Mouse (Mus musculus): Measurements from ENCODE around the gene Lpcat2. TPM values are rescaled to one million over a fixed set of nuclear protein-coding genes. Genes with fewer than 3 reads are reported as not detected.

Gene Lpcat2
- total RNA-seq (2021) = under 1 TPM; 0.18 to 0.36 TPM
- long read RNA-seq, experiment 1 = 0 reads
- long read RNA-seq, experiment 2, partial matches to known transcripts = 0 of 1 reads
- long read RNA-seq, experiment 2, other reads (novel, unspliced or antisense) = 0 of 1 reads

DNA sequence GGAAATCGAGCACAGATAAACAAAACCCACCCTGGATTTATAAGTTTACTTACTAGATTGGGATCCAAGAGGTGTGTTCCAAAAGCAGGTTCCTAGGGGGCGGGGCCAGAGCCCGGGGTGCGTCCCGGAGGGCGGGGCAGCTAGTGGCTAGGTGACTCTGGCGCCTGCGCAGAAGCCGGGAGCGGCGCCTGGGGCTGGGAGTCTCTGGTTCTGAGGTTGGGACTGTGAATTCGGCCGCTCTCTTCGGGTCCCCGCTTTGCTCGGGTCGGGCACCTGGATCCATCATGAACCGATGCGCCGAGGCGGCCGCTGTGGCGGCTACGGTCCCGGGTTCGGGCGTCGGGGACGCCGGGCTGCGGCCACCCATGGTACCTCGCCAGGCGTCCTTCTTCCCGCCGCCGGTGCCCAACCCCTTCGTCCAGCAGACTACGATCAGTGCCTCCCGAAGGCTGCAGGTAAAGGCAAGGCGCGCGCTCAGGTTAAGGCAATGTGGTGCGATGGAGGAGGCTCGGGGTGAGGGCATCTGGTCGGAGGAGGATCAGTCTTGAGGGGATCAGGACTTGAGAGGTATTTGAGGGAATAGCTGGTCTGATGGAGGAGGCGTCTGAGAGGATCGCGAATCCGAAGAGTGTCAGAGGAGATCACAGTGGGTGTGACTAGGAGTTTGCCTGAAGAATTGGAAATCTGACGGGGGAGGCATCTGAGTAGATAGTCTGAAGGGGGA is at the start of gene Lpcat2:
Gene Lpcat2 (plus strand): TSS at position 169 of the 724 bp plus-strand sequence.
- DNase-seq (ENCODE audit: low spot score) = peak; percentile 33

DNA sequence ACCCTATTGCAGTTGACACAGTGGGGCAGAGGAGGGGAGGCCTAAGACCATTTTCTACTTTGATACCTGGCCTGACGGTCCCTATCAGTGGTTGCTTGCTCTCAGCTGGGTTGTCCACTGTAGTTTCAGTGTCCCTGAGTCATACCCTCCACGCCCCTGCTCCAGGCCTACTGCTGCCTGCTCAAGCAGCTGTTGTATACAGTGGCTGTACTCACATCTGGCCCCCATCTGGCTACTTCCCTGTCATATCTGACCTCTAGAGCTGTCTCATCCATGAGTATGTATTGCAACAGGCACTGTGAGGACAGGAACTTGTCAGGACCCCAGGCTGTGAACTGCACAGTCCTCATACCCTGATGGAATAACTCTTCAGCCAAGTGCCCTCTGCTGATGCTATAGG is 42.4 kb upstream of the Lpcat2 start:
- DNase-seq (ENCODE audit: low spot score) = no peak

DNA sequence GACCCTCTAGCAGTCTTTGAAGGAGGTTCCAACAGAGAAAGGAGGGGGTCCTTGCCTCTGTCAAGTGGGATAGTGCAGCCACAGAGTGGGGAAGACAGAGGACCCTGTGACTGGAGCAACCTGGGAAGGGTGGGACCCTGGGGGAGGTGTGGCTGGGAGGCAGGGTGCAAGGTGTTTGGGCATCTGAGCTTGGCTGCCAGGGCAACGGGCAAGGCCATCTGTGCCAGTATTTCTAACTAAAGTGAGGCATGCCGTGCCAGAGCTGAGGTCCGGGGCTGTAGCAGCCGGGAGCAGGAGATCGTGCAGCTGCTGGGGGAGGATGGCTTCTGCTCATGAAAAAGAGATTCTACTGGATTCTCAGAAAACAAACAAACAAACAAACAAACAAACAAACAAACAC is 39.5 kb upstream of the Lpcat2 start:
- no peak for DNase-seq (ENCODE audit: low spot score)

DNA sequence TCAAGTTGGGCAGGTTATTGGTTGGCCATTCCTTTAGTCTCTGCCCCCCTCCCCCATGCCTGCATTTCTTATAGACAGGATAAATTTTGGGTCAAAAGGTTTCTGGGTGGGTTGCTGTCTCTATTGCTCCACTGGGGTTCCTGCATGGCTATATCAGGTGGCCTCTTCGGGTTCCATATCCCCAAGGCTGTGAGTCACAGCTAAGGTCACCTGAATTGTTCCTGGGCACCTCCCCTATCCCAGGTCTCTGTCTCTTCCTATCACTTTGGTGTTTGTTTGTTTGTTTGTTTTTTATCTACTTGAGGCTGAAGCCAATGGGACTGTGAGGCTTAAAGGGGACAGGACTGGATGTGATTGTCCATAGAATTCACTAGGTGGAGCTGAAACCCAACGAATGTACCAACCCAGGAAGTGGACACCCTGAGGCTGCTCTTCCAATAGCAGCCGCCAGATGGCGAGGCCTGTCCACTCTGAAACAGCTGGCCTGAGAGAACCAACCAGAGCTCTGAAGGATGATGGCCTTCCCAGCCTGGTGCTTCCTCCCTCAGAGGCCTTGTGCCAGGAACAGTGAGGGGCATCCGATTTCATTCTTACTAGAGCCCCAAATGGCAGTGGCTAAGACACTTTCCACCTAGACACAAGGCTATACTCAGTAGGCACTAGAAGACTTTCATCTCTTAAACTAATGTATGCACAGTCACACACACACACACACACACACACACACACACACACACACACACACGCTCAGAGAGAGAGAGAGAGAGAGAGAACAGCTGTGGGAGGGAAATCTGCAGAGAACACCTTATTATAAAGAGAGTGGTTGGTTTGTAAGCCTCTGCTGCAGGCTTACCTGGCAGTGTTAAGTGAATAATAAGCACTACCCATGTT is 37.0 kb upstream of the Lpcat2 start:
- peak; percentile 92 for DNase-seq (ENCODE audit: low spot score)

DNA sequence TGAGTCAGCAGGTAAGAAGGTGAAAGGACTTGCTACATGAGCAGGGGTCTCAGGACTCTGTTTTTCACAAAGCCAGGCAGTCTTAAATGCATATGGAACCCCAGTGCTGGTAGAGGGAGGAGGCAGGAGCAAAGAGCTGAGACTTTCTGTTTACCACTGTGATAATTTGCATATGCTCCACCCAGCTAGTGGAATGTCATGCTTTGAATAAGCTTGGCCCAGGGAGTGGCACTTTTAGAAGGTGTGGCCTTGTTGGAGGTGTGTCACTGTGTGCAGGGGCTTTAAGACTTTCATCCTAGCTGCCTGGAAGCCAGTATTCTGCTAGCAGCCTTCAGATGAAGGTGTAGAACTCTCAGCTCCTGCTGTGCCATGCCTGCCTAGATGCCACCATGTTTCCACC is 34.0 kb upstream of the Lpcat2 start:
- DNase-seq (ENCODE audit: low spot score) = no peak

DNA sequence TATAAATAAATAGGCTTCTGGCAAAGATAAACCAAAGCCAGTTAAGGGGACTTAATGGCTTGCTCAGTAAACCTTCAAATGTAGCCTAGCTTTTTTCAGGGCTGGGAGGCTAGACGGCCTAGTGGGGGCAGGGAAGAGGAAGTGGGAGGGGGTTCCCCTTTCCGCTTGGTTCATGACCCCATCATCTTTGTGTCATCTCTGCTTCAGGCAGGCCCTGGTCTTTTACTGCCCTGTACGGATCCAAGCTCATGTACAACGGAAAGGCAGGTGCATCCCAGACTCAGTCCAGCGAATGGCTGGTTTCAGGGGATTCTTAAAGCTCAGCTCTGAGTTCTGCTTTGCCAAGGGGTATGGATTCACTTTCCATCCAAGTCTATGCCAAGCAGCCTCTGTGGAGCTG is 32.8 kb upstream of the Lpcat2 start:
- no peak for DNase-seq (ENCODE audit: low spot score)

DNA sequence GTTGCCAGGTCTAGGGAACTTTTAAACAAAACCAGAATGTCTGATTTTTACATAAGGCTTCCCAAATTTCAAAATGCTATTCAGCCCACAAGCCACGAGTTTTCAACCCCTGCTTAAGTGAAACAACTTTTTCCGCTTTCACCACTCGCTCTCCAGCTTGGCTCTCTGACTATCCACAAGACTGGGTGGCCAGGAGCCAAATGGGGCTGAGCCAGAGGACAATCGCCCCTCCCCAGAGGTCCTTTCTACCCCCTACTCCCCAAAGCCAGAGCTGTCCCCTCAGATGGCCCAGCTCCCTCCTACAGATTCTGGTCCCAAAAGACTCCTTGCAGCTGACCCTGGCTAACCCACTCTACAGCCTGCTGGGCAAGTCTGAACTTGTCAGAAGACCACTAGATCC is 29.1 kb upstream of the Lpcat2 start:
- DNase-seq (ENCODE audit: low spot score) = peak; percentile 43

DNA sequence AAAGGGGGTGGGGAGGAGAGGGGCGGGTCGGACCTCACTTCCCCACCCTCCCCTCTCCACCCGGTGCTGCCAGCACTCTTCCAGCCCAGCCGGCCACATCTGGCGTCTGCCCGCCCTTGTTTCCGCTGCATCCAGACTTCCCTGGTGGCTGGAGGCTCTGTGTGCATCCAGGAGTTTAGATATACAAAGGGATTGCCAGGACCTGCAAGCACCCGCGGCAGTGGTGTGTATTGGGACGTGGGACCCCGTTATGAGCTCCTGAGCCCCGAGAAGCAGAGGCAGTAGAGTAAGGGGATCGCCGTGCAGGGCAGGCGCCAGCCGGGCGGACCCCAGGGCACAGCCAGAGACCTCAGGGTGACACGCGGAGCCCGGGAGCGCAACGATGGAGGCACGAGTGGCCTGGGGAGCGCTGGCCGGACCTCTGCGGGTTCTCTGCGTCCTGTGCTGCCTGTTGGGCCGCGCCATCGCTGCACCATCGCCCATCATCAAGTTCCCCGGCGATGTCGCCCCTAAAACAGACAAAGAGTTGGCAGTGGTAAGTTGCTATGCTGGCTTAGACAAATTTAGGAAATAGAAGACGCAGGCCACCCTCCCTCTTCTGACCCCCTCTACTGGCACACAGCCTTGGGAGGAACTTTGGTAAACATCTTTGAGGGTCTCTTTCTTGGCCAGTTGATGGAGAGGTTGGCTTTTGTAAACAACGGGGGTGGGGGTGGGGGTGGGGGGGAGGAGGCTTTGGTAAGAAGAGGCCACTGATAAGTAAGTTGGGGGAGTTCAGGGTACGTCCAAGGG is 27.7 kb upstream of the Lpcat2 start, which contains the start of gene Mmp2:
Gene Mmp2 (plus strand): TSS at position 49 of the 792 bp plus-strand sequence.
- peak; percentile 63 for DNase-seq (ENCODE audit: low spot score)

DNA sequence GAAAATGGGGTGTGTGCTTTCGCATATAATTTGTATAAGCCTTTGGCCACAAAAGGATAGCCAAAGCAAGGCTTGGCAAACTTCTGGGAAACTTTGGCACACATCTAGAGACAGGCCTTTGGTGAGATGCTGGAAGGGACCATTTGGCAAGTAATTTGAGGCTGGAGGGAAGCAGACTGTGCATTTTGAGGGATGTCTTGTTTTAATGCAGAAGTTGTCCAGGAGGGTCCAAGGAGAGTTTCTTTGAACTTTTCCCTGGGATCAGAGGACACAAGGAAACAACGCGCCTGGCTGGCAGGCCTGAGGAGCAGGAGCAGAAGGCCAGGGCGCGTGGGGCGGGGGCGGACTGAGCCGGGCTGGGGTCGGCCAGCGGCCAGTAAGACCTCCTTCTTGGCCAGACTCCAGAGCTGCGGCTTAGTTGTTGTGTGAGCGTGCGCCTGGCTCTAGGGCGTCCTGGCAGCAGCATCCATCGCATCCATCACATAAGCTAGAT is 26.8 kb upstream of the Lpcat2 start:
- DNase-seq (ENCODE audit: low spot score) = peak; percentile 38

DNA sequence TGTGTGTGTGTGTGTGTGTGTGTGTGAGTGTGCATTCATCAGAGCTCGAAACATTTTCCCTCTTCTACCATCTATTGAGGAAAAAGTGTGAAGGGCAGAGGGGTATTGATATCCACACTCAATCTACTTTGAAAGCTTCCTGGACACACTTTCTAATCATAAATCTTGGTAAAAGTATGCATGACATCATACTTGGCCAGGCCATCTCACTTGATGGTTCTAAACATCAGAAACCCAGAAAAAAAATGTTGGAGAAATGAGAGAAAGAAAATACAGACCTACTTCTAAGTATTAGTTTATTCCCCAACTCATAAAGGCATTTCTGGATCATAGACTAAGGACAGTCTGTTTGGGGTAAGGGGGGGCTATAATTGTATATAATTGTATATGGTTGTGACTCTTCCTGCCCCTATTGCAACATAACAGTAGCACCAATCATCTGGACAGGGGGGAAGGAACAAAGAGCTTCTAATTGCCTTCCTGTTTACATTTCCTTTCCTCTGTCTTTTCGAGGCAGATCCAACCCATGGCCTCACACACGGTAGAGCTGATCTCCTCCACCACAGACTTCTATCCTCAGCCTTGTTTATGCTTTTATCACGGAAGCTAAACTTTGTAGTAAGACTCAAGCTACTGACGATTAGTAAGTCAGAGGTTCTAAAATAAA is 20.9 kb upstream of the Lpcat2 start:
- DNase-seq (ENCODE audit: low spot score) = no peak

DNA sequence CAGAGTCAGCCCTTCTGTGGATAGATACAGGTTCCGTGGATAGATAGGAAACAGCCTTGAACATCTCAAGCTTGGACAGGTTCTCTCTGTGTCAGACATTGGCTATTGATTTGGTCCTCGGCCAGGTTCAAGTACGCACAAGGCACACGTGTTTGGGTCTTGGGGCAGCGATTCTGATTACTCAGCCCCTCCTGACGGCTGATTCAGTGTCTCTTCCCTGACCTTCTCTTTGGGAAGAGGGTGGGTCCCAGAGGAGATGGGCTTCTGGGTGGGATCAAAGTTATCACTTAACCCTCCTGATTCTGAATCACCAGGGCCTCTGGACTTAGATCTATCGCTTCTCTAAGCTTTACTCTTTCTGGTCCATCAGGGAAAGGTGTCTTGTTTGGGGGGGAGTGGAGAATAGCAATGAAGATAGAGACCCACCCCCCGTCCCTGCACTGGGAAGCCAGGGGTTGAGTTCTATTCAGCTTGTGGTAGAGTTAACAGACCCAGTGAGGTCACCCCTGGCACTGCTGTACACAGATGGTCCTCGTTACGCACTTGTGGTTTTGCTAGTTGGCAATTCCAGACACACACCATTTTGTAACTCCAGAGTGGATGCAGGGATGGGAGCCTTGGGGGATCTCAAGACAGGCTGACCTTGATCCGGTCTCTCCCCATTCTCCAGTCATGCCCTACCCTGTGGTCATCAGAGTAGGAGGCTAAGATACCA is 20.2 kb upstream of the Lpcat2 start:
- DNase-seq (ENCODE audit: low spot score) = peak; percentile 62

DNA sequence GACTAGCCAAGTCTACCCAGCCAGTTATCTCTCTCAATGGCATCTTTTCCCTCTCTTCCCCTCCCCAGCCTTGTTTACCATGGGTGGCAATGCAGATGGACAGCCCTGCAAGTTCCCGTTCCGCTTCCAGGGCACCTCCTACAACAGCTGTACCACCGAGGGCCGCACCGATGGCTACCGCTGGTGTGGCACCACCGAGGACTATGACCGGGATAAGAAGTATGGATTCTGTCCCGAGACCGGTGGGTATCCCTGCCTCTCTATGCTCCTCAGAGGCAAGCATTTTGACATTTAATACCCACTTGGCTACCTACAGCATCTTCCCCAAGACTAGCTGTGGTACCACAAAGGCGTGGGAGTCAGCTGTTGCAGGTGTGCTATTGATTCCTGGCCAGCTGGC is 19.2 kb upstream of the Lpcat2 start:
- DNase-seq (ENCODE audit: low spot score) = no peak

DNA sequence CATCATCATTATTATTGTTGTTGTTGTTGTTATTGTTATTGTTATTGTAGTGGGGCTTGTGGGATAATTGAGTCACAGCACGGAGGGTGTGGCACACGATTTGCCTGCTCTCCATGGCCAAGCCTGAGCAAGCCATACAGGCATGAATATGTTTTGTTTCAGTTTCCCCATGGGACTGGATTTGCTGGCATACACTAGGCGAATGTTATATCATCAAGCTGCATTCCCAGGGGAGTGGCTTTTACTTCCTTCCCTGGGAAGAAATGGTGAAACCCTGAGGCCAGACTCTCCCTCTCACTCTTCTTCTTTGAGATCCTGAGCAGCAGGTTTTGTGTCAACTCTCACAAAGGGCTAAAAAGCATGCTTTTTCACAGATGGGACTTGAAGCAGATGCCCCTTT is 16.5 kb upstream of the Lpcat2 start:
- DNase-seq (ENCODE audit: low spot score) = no peak

DNA sequence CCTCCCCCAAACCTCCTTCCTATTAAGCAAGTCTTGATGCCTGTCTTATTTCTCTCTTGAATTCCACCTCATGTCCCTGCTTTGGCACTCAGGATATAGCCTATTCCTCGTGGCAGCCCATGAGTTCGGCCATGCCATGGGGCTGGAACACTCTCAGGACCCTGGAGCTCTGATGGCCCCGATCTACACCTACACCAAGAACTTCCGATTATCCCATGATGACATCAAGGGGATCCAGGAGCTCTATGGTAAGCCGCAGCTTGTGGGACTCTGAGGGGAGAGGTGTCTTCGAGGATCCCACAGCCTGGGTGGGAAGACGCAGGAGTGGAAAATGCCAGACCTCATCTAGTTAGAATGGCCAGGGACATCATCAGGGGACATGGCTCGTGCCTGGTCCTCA is 16.0 kb upstream of the Lpcat2 start:
- DNase-seq (ENCODE audit: low spot score) = no peak

DNA sequence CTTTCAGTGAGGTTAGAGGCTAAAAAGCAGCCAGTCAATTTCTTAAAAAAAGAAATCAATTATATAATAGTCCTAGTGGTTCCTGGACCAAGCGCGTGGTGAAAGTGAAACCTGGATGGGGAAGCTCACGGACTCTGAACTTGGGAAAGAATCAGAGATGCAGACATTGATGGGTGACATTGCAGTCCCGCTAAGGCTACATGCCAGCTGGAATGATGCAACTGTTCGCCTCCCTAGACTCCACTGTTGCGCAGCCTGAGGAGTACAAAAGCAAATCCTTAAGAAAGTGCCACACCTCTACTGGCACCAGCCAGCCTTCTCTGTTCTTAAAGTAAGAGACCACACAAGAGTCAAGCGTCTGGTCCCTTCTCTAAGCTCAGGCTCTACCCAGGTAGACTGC is 15.3 kb upstream of the Lpcat2 start:
- peak; percentile 75 for DNase-seq (ENCODE audit: low spot score)

DNA sequence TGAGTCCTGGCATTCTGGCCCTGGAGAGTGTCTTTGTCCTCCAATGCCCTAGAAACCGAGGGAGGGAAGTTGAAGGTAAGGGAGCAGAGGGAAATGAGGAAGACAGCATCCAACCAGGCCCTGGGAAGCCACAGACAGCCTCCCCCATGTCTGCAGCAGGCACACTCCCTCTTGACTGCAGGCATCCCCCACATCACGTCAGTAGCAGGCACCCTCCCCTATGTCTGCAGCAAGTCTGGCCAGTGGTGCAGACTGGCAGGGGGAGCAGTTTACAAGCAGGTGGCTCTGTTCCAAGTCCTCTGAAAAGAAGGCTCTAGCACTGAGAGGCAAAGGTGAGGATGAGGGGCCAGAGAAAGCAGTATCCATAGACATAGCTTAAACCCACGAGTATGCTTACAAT is 8.5 kb upstream of the Lpcat2 start:
- DNase-seq (ENCODE audit: low spot score) = no peak

DNA sequence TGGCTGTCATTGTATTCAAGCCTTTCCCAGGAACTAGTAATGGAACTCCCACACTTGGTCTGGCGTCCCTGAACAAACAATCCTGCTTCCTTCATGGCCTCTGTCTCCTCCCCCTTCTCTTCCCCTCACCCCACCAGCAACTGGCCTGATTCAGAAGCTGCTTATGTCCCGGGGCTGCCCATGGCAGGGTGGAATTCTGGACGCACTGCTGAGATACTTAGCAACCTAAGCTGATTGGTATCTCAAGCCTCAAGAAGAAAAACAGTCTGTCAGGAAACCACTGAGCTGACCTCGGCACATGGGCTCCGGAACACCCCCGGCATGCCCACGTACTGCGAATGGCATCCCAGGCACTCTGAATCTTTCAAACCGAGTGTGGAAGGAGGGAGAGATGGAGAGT is 7.8 kb upstream of the Lpcat2 start:
- no peak for DNase-seq (ENCODE audit: low spot score)

DNA sequence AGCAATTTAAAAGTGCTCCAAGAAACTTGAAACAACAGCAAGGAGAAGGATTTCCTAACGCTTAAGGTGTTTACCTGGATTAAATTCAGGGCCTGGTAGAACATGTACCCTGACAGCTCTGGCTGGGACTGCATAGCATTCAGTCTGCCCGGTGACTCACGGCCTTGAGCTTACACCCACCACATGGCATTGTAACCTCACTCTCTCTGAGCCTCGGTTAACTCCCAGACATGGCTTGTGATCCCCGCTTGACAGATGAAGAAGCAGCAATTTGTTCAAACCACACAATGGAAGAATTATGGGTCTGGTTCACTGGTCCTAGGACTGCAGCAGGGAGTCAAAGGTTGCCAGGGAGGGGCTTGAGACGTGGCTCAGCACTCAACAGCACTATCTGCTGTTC is 5.9 kb upstream of the Lpcat2 start:
- DNase-seq (ENCODE audit: low spot score) = no peak

DNA sequence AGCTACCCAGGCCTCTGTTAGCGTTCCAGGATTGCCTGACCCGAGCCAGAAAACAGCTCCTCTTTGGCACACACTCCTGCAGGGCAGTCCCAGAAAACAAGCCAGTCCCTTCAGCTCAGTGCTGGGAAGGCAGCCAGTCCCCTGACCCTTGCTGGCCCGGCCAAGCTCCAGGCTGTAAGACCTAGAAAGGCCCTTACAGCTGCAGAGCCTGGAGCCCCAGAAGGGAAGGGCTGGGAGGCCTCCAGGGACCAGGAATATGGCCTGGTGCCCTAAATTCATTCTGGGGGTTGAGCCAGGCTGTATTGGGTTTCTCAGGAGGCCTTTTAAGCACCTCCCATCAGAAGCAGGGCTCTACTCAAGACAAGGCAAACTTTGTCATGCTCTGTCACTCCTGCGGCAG is 4.9 kb upstream of the Lpcat2 start:
- peak; percentile 97 for DNase-seq (ENCODE audit: low spot score)

DNA sequence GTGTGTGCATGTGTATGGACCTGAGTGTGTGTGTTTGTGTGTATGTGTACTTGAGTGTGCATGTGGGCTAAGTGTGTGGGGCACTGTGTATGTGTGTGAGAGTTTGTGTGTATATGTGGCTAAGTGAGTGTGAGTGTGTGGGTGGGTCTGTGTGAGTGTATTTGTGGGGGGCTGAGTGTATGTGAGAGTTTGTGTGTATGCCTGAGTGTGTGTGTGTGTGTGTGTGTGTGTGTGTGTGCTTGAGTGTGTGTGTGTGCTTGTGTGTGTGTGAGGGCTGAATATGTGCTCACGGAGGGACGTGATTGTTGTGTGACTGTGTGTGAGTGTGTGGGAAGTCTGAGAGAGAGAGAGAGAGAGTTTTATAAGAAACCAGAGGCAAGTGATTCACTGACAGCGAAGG is 3.8 kb upstream of the Lpcat2 start:
- DNase-seq (ENCODE audit: low spot score) = no peak

All from gastrocnemius, adult 18-20 months (tissue).